Mouse (Mus musculus) embryonic fibroblast, embryonic 13.5 days (primary cell): ENCODE measurements around the gene Rfng. TPM values are rescaled to one million over a fixed set of nuclear protein-coding genes. Genes with fewer than 3 reads are reported as not detected.
"Not testable (repeated sequence)": the region's sequence is repeated elsewhere in the genome, so short reads cannot be mapped to it uniquely, and the experiment has no call there.

Experiments used
- H3K27ac ChIP-seq: 2 replicates; pipeline ENCODE4 v1.5.1; 2012; ENCODE audit warnings: low read length, control low read depth, inconsistent platforms; ENCODE audit not compliant: insufficient read depth
- H3K4me1 ChIP-seq: 2 replicates; pipeline ENCODE4 v1.6.1; 2011; ENCODE audit warnings: low read length; ENCODE audit not compliant: control insufficient read depth, insufficient read depth
- H3K4me3 ChIP-seq: 2 replicates; pipeline ENCODE4 v1.5.1; 2011; ENCODE audit warnings: mild to moderate bottlenecking, control low read depth, low read length; ENCODE audit not compliant: insufficient read depth
- CTCF ChIP-seq: IDR thresholded peaks from 2 replicates; pipeline ENCODE4 v1.5.1; 2011; ENCODE audit warnings: mild to moderate bottlenecking, control low read depth, low read length, moderate library complexity, borderline replicate concordance; ENCODE audit not compliant: insufficient read depth
- POLR2A ChIP-seq: IDR thresholded peaks from 2 replicates; pipeline ENCODE4 v1.6.1; 2011; ENCODE audit warnings: low read depth, mild to moderate bottlenecking, control low read depth, low read length, moderate library complexity
- polyA plus RNA-seq: library from polyadenylated mRNA; stranded (reverse); fragments of >200 nt; gene quantifications from 2 replicates; pipeline ENCODE4 v1.2.4, GENCODE M21; 2011; ENCODE audit warnings: low read depth; ENCODE audit not compliant: missing spikeins, insufficient read length

Rfng gene
- polyA plus RNA-seq, 1 experiment = 13.0 TPM

GRCm38 (mm10) chr11:120795756-120796613 lies 12.0 kb upstream of the Rfng start, which contains the start of gene Dus1l:
TSS of gene Dus1l (minus strand) at chr11:120796403.
- Histone ChIP-seq H3K27ac (no peak within 1 kb of the TSS), H3K4me1 (peaks cover 8% of the 10 kb centered on the region; the same call in 1 of the 2 replicates), H3K4me3 (peak within 1 kb of the TSS; percentile 88)
- TF ChIP-seq POLR2A (peak; percentile 69), CTCF (no peak)

GRCm38 (mm10) chr11:120792652-120793051 lies 8.6 kb upstream of the Rfng start:
- H3K27ac ChIP-seq = no peak overlapping the region
- TF ChIP-seq POLR2A (no peak), CTCF (no peak)
- H3K4me1 ChIP-seq = no peaks in the 10 kb centered on the region
- H3K4me3 ChIP-seq = no peak overlapping the region

- no peak overlapping the region for H3K27ac ChIP-seq
- no peak overlapping the region for H3K4me3 ChIP-seq
- peaks cover 3% of the 10 kb centered on the region; the same call in 1 of the 2 replicates for H3K4me1 ChIP-seq
- no peak for TF ChIP-seq CTCF
- no peak for TF ChIP-seq POLR2A
Measured at GRCm38 (mm10) chr11:120789810-120790209, 5.8 kb upstream of the Rfng start.

GRCm38 (mm10) chr11:120789355-120789754 lies 5.3 kb upstream of the Rfng start:
- no peak overlapping the region for H3K4me3 ChIP-seq
- TF ChIP-seq CTCF (no peak), POLR2A (no peak)
- H3K4me1 ChIP-seq = peaks cover 3% of the 10 kb centered on the region; the same call in 1 of the 2 replicates
- H3K27ac ChIP-seq = no peak overlapping the region

GRCm38 (mm10) chr11:120788460-120788859 lies 4.5 kb upstream of the Rfng start:
- not testable (repeated sequence) for H3K27ac ChIP-seq, H3K4me3 ChIP-seq, H3K4me1 ChIP-seq

GRCm38 (mm10) chr11:120785145-120785544 lies 1.1 kb upstream of the Rfng start:
- no peak overlapping the region for H3K27ac ChIP-seq
- H3K4me1 ChIP-seq = peaks cover 3% of the 10 kb centered on the region; the same call in 1 of the 2 replicates
- TF ChIP-seq POLR2A (no peak), CTCF (no peak)
- peak overlapping the region; percentile 90 for H3K4me3 ChIP-seq

GRCm38 (mm10) chr11:120783426-120784063 lies 462 bp downstream of the Rfng start:
- TF ChIP-seq CTCF (no peak), POLR2A (no peak)
- peaks cover 3% of the 10 kb centered on the region; the same call in 1 of the 2 replicates for H3K4me1 ChIP-seq
- H3K4me3 ChIP-seq = peak overlapping the region; percentile 83
- no peak overlapping the region for H3K27ac ChIP-seq

- not testable (repeated sequence) for H3K27ac ChIP-seq, H3K4me1 ChIP-seq, H3K4me3 ChIP-seq
Measured at GRCm38 (mm10) chr11:120781361-120781760, 2.6 kb downstream of the Rfng start.

GRCm38 (mm10) chr11:120779876-120780275 lies 4.1 kb downstream of the Rfng start:
- TF ChIP-seq CTCF = no peak
- TF ChIP-seq POLR2A = no peak
- Histone ChIP-seq H3K4me3 (no peak overlapping the region), H3K27ac (no peak overlapping the region), H3K4me1 (no peaks in the 10 kb centered on the region)

GRCm38 (mm10) chr11:120777123-120777522 lies 6.9 kb downstream of the Rfng start:
- no peak for TF ChIP-seq POLR2A
- TF ChIP-seq CTCF = no peak
- Histone ChIP-seq H3K27ac (no peak overlapping the region), H3K4me3 (no peak overlapping the region), H3K4me1 (peaks cover 2% of the 10 kb centered on the region; the same call in 1 of the 2 replicates)
